Comparison of ENCODE assay signal across 13 mouse cellular contexts in the genomic region with DNA sequence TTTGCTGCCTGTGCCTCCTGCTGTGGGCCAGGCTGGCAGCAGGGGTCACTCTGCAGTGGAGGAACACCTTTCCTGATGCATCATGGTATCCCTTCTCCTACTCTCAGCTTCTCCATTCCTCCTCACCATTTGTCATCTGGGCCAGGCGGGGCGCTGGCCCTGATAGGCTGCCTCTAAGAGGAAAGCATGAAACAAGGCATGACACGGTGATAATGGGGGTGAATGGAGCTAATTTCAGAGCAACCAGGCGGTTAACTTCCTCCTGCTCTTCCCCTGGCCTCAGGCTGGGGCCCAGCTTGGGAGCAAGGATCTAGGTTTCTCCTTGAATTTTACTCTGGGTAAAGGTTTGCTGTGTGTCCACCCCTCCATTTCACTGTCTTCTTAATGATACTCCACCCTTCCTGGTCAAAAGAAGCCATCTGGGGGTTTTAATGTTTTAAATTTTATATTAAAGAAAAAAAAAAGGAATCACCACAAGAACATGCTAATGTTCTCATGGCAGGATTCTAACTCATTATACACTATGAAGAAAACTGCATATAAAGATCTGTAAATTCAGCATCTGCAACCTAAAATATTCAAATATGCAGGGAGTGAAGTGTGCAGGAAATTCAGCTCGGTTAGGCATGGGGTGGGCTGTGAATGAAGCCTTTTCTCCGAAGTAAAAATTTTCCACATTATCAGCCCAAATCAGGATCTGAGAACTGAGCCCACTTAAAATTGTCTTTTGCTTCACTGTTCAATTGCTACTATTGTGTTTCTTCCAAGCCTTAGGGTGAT.
A peak's percentile ranks its signal among the peaks of the same experiment; 100 is the strongest.
DNase-seq lines count a peak whose midpoint lies in the region; ATAC-seq and TF ChIP-seq lines count a peak whose summit lies in the region.
"Had no signal": no experiment of that assay in that cellular context is flagged by ENCODE, and none has a peak within 500 bp of the region (broad histone marks: within the 10 kb centered on the region; RNA-seq: fewer than 3 reads in every experiment).

No protein-coding gene starts in this region.

- H3K4me1 ChIP-seq in midbrain, embryonic 10.5 days: peaks cover 29% of the 10 kb centered on the region
- H3K4me1 ChIP-seq in midbrain, embryonic 16.5 days (ENCODE audit: control insufficient read depth, insufficient read depth, low read length): peaks cover 4% of the 10 kb centered on the region; the same call in 1 of the 2 replicates
- H3K4me1 ChIP-seq in forebrain, postnatal 0 days (ENCODE audit: insufficient read depth): 0 out of 2 replicates have a peak, but pooled peaks cover 5% of the 10 kb centered on the region
- peaks cover 7% of the 10 kb centered on the region for H3K4me1 ChIP-seq in midbrain, embryonic 12.5 days
- H3K4me1 ChIP-seq in kidney, adult 2 months (ENCODE audit: control insufficient read depth, insufficient read depth, low read length): no peaks in the 10 kb centered on the region
- H3K4me1 ChIP-seq: heart, embryonic 15.5 days; megakaryocyte, embryonic 14.5 days had no signal

- H3K27ac ChIP-seq in midbrain, embryonic 10.5 days (replicated peaks): peak overlapping the region; percentile 42; the same call in 1 of the 2 replicates
- H3K27ac ChIP-seq in midbrain, embryonic 16.5 days (ENCODE audit: low read length): no peak overlapping the region
- H3K27ac ChIP-seq in forebrain, postnatal 0 days (ENCODE audit: low read depth, low read length): peak overlapping the region; percentile 54
- H3K27ac ChIP-seq in midbrain, embryonic 12.5 days (replicated peaks): no peak overlapping the region
- no peak overlapping the region for H3K27ac ChIP-seq in kidney, adult 2 months (ENCODE audit: insufficient read depth, low read depth, low read length)
- H3K27ac ChIP-seq: heart, embryonic 15.5 days had no signal

- no peaks in the 10 kb centered on the region for H3K36me3 ChIP-seq in midbrain, embryonic 10.5 days
- no peaks in the 10 kb centered on the region for H3K36me3 ChIP-seq in midbrain, embryonic 16.5 days (ENCODE audit: control insufficient read depth, insufficient read depth, low read length)
- no peaks in the 10 kb centered on the region for H3K36me3 ChIP-seq in forebrain, postnatal 0 days (ENCODE audit: insufficient read depth)
- no peaks in the 10 kb centered on the region for H3K36me3 ChIP-seq in midbrain, embryonic 12.5 days
- H3K36me3 ChIP-seq in kidney, adult 2 months (ENCODE audit: control insufficient read depth, insufficient read depth, low read length): no peaks in the 10 kb centered on the region
- H3K36me3 ChIP-seq: heart, embryonic 15.5 days had no signal

- H3K4me3 ChIP-seq in midbrain, embryonic 10.5 days: no peak overlapping the region
- H3K4me3 ChIP-seq in midbrain, embryonic 16.5 days (ENCODE audit: low read depth, low read length): no peak overlapping the region
- H3K4me3 ChIP-seq in forebrain, postnatal 0 days (ENCODE audit: low read depth, low read length): no peak overlapping the region
- H3K4me3 ChIP-seq in midbrain, embryonic 12.5 days: no peak overlapping the region
- no peak overlapping the region for H3K4me3 ChIP-seq in kidney, adult 2 months (ENCODE audit: insufficient read depth, low read depth, low read length)
- H3K4me3 ChIP-seq: heart, embryonic 15.5 days; megakaryocyte, embryonic 14.5 days had no signal

- no peaks in the 10 kb centered on the region for H3K27me3 ChIP-seq in midbrain, embryonic 10.5 days (ENCODE audit: low read depth, poor library complexity, severe bottlenecking)
- no peaks in the 10 kb centered on the region for H3K27me3 ChIP-seq in midbrain, embryonic 16.5 days (ENCODE audit: control insufficient read depth, insufficient read depth, low read depth, low read length)
- H3K27me3 ChIP-seq in forebrain, postnatal 0 days (ENCODE audit: insufficient read depth, low read length): no peaks in the 10 kb centered on the region
- no peaks in the 10 kb centered on the region for H3K27me3 ChIP-seq in midbrain, embryonic 12.5 days
- H3K27me3 ChIP-seq in kidney, adult 2 months (replicated peaks; ENCODE audit: control insufficient read depth, insufficient read depth, low read length): no peaks in the 10 kb centered on the region
- H3K27me3 ChIP-seq: heart, embryonic 15.5 days; megakaryocyte, embryonic 14.5 days had no signal

- no peak overlapping the region for H3K4me2 ChIP-seq in midbrain, embryonic 16.5 days (ENCODE audit: low read length)
- H3K4me2 ChIP-seq in forebrain, postnatal 0 days (ENCODE audit: low read depth): no peak overlapping the region
- H3K4me2 ChIP-seq in midbrain, embryonic 12.5 days (replicated peaks): no peak overlapping the region
- H3K4me2 ChIP-seq: heart, embryonic 15.5 days had no signal

- H3K9me3 ChIP-seq in midbrain, embryonic 10.5 days (replicated peaks): no peaks in the 10 kb centered on the region
- H3K9me3 ChIP-seq in midbrain, embryonic 16.5 days (replicated peaks; ENCODE audit: control insufficient read depth, low read length, poor library complexity, severe bottlenecking): no peaks in the 10 kb centered on the region
- no peaks in the 10 kb centered on the region for H3K9me3 ChIP-seq in forebrain, postnatal 0 days (ENCODE audit: low read length)
- H3K9me3 ChIP-seq in midbrain, embryonic 12.5 days: no peaks in the 10 kb centered on the region
- H3K9me3 ChIP-seq: heart, embryonic 15.5 days had no signal

- TF ChIP-seq POLR2A in kidney, adult 2 months (IDR thresholded peaks at IDR 0.05; ENCODE audit: low read depth, low read length): no peak

- H3K9ac ChIP-seq in midbrain, embryonic 16.5 days (ENCODE audit: low read depth, low read length): no peak overlapping the region
- H3K9ac ChIP-seq in forebrain, postnatal 0 days: no peak overlapping the region
- H3K9ac ChIP-seq in midbrain, embryonic 12.5 days (replicated peaks): no peak overlapping the region
- H3K9ac ChIP-seq: heart, embryonic 15.5 days had no signal

- no peak for TF ChIP-seq CTCF in forebrain, postnatal 0 days (IDR thresholded peaks at IDR 0.05; ENCODE audit: low read depth)
- no peak for TF ChIP-seq CTCF in kidney, adult 2 months (conservative IDR thresholded peaks at IDR 0.05; ENCODE audit: insufficient read depth, insufficient read length, low read depth, low read length)

- DNase-seq in midbrain, embryonic 10.5 days (ENCODE audit: low spot score): peak; percentile 43
- DNase-seq in forebrain, postnatal 0 days: no peak
- DNase-seq in gastrocnemius, postnatal 10 days: no peak
- DNase-seq in kidney, adult 2 months: no peak
- no peak for DNase-seq in lung, postnatal 25 days (ENCODE audit: low spot score)
- DNase-seq: cerebellum, adult 2 months; gastrocnemius, postnatal 36 days; lung, adult 18-20 months had no signal

- 48% methylated on average over 6 of the region's 6 CpGs for WGBS in midbrain, embryonic 10.5 days
- 36% methylated on average over 6 of the region's 6 CpGs for WGBS in midbrain, embryonic 16.5 days
- WGBS in forebrain, postnatal 0 days: 41% methylated on average over 6 of the region's 6 CpGs
- 47% methylated on average over 6 of the region's 6 CpGs for WGBS in midbrain, embryonic 12.5 days
- WGBS in kidney, adult 2 months: 48% methylated on average over 6 of the region's 6 CpGs

- ATAC-seq in midbrain, embryonic 16.5 days: no peak
- peak; percentile 63 for ATAC-seq in forebrain, postnatal 0 days
- peak; percentile 87 for ATAC-seq in midbrain, embryonic 12.5 days (ENCODE audit: low FRiP score, low read depth)
- ATAC-seq: intestine, postnatal 0 days had no signal

Comparison
In these comparisons a context has a peak if more than half of its experiments do, and no peak if none do; other contexts are left out.
1. H3K27ac ChIP-seq: peak in midbrain, embryonic 10.5 days (single experiment) and forebrain, postnatal 0 days (single experiment); none in midbrain, embryonic 16.5 days (single experiment), midbrain, embryonic 12.5 days (single experiment) and kidney, adult 2 months (single experiment).